Mouse (Mus musculus) lung, postnatal 14 days (tissue): Measurements from ENCODE around the gene Nin.

Experiments used
- DNase-seq: peaks from one replicate; pipeline ENCODE4 v3.0.0; 2021

Nin gene

DNA sequence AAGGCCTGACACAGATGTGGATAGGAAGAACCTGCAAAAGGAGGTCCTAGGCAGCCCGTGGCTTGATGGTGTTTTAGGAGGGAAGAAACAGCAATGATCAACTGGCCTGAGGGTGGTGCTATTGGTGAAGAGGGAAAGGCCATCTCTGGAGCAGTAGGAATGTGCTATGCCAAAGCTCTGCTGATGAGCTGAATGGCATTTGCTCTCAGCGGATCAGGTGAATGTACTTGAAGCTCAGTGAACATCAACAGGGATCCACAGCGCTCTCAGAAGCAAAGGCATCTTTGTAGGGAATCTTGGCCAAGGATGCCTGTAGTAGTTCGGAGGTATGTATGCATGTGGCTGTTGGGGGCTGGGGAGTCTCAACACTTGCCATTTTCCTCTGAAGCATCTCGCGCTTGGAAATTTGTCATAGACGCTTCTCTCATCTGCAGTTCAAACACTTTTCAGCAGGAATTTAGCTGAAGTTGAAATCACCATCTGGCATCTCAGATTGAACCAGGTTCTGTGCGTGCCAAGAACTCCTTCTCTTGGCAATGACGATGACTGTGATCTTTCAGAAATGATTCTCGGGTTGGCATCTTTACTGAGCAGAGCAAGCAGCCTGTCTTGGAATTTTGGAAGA is 5.3 kb upstream of the Nin start:
- no peak for DNase-seq

DNA sequence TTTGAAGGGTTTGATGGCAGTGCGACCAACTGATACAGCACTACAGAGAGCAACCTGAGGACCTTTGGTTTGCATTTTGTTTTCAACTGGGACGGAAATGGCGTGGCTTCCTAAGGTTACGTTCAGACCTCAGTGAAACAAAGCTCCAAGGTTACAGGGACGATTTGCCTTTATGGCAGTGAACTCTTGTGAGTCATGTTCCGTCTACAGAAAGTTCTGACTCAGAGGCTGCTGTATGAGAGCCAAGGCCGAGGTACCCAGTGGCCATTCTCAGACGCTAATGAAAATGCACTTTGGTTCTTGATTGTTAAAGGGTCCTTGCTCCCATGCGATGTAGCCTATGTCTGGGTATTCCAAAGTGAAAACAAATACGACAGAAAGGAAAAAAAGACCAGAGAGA is 3.6 kb upstream of the Nin start:
- no peak for DNase-seq

DNA sequence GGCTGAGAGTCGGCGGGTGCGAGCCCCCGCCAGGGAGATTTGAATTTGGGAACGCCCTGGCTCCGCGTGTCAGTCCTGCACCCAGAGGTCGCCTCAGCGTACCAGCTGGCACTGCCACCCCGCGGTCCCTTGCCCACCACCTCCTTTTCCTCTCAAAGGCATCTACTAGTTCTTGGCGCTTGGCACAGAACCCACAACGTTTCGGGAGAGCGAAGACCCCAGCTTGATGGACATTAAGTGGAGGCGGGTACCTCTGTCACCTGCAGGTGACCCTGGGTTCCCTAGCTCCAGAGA is 1.5 kb downstream of the Nin start:
- DNase-seq, result no peak

DNA sequence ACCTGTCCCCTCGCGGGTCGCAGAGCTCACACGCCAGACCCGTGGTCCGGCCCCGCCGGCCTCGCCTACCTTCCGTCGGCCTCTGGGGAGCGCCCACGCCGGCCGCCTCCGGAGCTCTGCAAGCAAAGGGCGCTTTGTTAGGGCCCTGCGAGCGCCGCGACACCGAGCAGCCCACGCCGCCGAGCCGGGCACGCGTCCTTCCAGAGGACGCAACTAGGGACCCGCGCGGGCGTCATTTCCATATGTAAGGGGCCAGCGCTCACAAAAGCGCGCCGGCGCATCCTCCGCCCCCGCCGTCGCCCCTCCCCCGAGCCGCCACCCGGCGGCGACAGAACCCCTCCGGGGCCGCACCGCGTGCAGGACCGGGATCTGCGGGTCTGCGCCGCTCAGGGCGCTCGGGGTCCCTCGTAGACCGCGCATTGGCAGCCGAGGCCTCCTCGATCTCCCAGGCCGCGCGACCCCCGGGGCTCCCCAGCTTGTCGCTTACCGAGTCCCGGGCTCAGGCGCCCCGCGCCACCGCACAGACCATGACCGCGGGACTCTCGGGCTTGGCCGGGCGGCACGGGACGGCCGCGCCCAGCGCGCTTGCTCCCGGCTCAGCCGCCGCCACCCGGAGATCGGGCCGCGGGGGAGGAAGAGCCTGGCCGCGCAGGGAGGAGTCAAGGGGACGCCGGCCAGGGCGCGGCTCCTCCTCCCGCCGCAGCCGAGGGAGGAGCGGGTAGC is 2.0 kb downstream of the Nin start:
- DNase-seq, result peak; percentile 81

DNA sequence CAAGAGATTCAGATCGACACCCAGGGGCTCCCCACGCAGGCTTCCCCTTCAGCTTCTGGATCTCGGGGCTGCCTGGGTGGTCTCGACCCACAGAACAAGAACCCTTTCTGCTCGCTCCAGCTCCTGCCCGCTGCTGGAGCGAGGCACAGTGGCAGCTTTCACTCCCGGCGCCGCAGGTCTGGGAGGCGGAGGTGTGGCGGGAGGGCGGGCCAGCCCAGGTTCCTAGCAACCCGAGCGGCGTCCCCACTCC is 2.5 kb downstream of the Nin start:
- DNase-seq, result peak; percentile 56

DNA sequence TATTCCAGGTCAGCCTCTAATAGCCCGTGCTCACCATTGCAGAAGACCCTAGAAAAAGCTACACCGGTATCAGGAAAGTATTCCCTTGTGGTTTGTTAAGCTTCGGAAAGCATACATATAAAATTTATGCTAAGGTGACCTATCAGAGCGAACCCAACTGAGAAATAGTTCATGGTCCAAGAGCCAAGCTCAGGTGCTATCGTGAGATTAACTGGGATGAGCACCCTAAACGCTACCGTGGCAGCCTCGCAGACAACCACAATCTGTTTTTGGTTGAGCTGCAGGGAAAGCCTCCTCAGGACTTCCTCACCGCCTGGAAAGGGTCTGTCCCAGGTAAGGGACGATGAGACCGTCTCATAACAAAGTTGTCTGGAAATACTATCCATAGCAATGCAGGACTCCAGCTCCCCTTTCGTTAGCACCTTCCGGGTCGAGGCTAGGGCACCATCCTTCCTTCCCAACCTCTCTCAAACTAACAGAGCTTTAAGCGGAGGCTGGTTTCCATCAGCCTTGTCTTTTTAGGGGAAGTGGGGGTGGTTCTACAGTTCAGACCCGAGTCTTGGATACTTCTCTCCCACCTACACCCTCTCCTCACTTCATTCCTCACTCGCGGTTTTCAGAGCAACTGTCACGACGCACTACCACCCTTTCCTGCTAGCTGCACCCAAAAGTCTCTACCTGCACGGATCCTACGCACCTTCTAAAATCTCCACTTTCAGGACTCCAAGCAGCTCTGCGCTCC is 3.0 kb downstream of the Nin start:
- no peak for DNase-seq

DNA sequence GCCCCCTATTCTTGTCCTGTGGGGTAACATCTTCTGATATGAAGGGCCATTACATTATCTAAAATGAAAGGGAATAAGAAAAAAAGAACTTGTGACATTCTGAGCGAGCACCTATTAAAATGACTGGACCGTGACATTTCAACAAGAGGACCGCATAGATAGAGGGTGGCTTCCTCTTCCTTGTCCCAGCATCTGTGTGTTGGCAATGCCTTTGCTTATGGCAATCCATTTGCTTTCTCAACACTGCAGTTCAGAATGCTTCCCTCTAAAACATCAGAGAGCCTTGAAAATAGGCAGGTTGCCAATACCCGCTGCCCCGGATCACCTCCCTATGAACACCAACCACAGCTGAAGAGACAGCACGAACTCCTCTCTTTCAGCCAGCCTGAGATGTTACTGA is 3.6 kb downstream of the Nin start:
- peak; percentile 24 for DNase-seq

DNA sequence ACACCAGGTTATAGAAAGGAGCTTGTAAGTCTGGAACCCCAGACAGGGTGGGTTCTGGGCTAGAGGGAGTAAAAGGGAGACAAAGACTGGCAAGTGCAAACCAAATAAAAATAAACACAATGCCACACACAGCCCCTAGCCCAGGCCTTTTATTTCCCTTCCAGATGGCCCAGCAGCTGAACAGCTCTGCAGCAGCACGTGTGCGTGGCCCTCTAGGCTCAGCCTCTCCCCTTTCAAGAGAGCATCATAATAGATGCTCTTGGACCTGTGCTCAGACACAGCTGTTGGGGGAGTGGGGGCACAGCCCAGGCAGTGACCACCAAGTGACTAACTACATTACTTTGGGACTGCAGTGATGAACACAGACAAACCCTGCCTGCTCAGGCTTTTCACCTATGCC is 5.4 kb downstream of the Nin start:
- no peak for DNase-seq

DNA sequence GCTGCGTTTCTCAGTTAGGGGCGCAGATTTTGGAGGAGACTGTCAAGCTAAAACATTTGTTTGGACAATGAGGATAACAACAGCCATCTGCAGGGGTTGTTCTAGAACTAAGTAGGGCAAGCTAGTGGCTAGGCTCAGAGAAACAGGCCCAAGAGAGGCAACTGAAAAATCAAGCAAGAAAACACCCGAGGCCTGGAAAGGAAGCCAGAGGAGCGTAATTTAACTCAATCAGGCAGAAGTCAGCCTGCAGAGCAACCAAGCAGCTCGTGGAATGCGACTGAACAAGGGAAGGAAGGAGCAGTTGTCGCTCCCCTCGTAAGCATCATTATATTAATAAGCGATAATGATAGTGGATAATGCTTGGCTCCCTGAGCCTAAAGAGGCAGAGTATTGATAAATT is 7.0 kb downstream of the Nin start:
- no peak for DNase-seq

DNA sequence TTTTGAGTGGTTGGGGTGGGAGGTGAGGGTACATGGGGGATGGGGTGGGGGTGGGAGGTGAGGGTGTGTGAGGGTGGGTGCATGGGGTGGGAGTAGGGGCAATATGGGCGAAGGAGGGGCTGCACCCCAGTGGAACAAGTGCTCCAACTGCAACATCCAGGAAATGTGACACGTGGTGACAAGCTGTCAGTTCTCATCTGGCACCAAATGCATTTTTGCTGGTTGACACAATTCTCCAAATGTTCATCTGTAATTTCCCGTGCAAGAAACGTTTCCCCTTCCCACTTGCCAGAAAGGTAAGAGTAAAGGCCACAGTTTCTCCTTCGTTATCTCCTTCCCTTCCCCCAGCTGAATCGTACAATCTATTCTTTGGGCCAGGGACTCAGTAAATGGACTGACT is 7.6 kb downstream of the Nin start:
- DNase-seq, result no peak

DNA sequence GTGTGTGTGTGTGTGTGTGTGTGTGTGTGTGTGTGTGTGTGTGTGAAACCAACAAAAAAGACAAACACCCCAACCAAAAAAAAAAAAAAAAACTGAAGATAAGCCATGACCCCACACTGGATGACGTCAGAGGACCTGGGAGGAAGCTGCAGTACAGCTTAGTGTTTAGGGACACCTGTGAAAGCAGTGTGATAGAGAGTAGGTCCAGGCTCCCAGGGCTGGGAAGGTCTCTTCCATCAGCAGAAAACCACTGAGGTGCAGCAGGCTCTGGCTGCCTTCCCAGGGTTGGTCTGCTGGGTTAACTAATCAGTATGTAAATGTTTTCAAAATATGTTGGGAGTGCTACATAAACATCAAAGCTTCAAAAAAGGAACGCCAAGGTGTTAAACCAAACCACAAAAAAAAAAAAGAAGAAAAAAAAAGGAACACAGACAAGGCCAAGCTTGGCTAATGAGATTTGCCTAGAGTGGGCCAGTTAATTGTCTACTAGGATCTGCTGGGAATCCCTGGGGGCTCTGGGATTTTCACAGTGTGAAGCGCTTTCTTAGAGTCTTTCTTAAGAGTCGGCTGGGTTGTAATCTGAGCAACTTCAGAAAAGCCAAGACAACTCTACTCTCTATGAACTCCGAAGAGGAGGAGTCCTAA is 8.6 kb downstream of the Nin start:
- DNase-seq, result no peak

DNA sequence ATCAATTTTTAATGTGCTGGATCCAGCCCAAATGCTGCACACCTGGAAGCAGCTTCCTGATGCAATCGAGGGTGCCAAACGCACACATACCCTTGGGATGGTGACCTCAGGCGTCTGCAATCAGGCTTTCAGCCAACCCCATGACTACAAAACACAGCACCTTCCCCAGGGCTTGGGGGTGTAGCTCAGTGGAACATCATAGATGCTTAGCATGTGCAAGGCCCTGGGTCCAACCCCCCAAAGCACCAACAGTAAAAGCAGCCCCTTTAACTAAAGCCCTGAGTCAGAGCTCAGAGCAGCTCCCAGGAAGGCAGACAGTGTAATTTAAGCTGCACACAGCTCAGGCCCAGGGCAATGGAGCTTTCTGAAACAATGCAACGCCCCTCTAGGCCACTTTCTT is 9.3 kb downstream of the Nin start:
- no peak for DNase-seq

DNA sequence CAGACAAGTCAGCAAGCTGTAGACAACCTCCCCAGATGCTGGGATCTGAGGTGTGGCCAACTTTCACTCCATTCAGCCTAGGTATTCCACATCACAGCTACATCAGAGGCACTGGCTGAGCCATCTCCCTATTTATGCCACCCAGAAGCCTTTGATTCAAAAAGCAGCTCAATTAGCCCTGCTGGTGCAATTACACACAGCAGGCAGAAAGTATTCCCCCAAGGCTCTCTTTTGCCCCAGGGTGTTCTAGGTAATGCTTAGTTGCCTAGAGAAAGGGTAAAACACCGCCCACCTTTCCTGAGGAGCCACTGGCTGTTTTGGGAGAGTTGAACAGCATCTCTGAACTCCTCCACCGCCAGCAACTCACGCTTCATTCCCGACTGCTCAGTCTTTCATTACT is 10.3 kb downstream of the Nin start:
- DNase-seq, result no peak

DNA sequence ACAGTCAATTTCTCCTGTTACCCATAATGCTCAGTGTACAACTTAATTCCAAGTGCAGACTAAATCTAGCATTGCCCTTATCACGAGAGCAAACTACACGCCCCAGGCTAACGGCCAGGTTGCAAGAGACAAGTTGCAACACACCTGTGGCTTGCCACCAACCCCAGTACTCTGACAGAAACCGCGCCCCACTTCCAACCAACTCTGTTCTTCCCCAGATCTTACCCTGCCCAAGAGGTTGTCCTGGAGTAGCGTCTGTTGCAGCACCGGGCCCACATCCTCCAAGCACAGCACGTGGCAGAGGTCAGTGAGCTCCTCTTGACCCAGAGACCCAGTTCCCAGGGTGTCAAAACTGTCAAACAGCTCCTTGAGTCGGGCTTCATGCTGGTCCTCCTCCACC is 11.1 kb downstream of the Nin start:
- DNase-seq, result peak; percentile 64

DNA sequence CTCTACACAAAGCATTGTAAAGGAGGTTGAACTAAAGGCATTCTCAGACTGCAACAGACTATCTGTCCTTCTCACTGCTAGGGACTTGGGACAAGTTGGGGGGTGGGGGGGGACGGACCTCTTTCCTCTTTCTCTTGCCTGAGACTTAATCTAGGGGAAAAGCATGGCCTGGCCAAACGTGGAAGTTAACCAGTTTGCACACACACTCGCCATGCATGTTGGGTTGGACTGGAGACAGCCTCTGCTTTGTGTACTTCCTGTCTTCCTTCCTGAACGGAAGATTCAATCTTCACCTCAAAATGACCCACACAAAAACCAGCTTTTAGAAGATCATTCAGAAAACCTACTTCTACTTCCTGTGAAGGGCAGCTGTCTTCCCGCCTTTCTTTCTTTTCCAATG is 11.7 kb downstream of the Nin start:
- DNase-seq, result no peak

DNA sequence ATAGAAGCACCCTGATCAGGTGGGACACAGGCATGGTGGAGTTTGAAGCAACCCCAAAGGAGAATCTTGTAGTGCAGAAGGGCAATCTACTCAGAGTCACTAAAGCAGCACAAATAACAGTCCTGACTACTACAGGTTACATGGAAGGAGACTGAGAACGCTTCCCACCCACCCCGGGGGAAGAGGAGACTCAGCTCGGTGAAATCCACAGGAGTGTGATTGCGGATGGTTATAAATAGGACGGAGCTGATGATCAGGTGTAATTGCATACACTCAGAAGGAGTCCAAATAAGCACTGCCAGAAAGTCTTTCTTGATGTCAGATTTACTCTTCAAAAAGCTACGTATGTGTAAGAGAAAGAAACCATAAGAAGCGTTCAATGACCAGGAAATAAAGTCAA is 15.6 kb downstream of the Nin start:
- DNase-seq, result no peak

DNA sequence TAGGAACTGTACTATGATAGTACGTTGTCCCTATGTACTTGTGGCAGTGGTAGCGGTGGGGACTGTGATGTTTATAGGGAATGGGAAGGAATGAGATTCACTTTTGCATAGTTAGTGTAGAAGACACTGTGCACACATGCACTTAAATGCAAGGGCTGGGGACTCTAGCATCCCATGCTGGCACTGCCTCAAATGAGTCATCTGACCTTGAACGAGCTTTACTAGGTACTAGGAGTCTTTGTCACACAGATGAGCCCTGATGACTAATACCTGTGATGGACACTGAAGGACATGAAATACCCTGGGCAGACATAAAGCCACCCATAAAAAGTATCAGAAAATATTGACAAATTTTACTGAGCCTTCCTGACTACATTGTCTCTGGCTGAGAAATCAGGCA is 16.2 kb downstream of the Nin start:
- no peak for DNase-seq

DNA sequence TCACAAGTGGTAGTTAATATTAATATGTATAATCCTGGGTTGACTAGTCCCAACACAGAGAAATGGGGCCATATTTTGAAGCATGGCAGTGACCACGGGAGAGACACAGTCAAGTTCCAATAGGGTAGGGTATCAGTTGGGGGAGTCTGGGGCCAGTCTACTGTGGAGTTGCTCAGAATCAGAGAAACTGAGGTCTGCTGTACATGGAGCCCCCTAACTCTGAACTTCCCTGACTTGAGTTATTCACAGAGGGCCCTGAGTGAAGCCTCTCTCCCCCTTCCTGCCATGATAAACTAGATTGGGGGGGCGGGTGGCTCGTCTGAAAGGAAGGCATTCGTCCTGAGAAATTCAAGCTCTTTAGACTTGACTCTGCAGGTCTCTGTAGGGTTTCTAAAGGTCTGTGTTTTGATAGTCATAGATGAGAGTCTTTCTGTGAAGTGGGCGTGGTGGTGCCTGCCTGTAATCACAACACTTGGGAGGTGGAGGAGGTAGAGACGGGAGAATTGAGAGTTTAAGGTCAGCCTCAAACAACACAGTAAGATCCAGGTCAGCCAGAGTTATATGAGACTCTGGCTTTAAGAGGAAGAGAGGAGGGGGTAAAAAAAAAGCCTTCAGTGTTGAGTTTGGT is 20.1 kb downstream of the Nin start:
- DNase-seq, result no peak

DNA sequence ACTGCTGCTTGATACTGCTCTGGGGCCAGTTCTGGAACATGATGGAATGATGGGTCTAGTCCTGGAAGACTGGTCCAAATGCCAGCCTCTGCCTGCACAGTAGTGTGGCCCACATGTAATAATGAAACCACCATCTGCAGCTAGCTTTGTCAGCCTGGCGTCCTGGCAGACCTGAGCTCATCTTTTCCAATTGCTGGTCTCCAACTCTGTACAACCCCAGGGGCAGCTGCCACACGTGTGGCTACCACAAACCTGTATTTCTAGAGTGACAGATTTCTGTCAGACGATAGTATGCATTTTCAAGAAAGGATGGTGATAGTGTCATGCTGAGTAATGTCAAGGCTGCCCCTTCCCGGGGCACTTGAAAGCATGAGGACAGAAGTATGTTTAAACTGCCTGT is 25.2 kb downstream of the Nin start:
- no peak for DNase-seq

DNA sequence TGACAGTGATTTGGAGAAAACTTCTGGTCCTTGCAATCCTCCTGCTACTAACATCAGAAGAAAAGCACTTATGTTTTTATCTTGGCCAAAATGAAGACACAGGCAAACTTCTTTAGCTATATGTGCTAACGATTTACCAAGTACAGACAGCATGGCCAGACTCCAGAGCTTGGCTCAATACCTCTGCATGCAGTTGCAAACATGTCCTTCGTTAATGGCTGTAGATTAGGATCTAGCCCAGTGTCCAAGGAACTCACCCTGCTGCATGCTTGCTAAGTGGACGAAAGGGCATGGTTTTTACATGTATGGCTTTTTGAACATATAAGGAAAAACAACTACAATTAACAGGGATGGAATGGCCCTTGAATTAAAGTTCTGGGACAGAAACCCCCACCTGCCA is 28.2 kb downstream of the Nin start:
- no peak for DNase-seq

DNA sequence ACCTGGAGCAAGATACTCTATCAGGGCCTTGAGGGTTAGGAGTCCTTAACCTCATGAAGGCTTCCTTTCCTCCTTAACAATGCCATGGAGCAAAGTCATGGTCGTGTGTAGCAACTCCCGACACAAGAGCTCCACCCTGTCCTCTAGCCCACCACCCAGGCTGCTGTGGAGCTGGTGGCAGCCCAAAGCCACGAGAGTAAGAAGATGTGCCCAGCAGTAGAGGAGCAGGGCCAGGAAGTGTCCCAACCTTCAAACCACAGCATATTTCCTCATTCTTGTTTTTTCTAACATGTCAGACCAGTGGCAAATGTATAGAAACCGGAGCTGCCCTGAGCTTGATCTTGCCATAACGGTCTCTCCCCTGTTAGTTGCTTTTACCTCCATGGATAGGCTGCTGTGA is 29.3 kb downstream of the Nin start:
- no peak for DNase-seq

DNA sequence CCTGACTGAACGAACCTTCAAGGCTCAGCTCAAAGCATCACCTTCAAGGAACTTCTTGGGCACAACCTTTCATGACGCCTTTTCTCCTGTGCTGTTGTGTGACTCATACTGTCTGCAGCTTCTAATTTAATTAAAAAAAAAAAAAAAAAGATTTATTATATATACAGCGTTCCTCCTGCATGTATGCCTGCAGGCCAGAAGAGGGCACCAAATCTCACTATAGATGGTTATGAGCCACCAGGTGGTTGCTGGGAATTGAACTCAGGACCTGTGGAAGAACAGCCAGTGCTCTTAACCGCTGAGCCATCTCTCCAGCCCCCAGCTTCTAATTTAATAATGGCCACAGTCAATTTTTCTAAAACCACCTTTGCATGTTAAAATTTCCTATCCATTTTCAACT is 29.8 kb downstream of the Nin start:
- no peak for DNase-seq

DNA sequence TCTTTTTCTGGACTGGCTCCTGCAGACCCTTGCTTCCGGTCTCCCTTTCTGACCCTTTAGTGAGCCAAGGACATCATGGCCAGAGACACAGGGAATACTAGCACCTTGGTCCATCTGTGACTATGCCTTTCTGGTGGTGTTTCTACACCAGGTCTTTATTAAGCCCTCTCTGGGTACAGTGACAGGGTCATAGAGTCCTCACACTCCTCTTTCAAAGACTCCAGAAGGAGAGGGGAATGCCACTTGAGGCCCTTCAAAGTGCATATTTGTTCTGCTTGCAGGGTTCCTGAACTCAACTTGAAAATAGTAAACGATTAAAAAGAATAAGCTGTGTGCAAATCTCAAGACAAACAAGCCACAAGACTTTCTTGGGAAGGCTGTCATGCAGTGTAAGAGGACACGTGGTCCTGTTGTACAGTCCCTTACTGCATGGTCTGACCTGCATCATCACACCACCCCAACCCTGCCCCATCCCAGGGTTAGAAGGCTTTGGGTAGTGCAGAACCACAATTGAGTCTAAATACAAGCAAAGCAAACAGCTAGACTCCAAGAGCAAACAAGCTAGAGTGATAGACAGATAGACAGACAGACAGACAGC is 30.5 kb downstream of the Nin start:
- DNase-seq, result no peak

DNA sequence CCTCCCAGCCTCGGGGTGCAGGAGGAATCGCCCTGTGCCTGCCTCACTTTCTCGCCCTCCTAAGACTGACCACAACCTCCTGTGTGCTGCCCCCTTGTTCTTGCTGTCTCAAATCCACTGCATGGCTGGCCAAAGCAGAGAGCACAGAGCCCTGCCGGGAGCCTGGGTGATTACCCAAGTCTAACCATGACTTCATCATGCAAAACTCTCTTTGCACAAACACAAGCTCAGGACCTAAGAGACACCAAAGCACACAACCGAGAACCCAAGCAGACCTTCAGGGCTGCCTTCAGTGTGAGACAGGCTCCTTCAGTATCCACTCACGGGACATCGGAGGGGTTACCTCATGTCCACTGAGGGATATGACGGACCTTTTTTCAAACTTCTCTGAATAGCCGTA is 31.0 kb downstream of the Nin start:
- no peak for DNase-seq
